Mouse (Mus musculus): ENCODE results near the gene Aatk. TPM values are rescaled to one million over a fixed set of nuclear protein-coding genes. Genes with fewer than 3 reads are reported as not detected.
A peak's percentile ranks its signal among the peaks of the same experiment; 100 is the strongest.

Aatk gene
- total RNA-seq, 1 experiment: 1.2 TPM

GRCm38 (mm10) chr11:120045839-120046552 lies 971 bp downstream of the Aatk start:
- no peak for DNase-seq (ENCODE audit: low read depth, low spot score)
- Histone ChIP-seq H3K9me3 (ENCODE audit: control insufficient read depth, insufficient read depth, low read depth, low read length) (no peaks in the 10 kb centered on the region), H3K4me3 (ENCODE audit: insufficient read depth in 1 of 2, low read depth in 1 of 2, low read length in 2 of 2, poor library complexity in 1 of 2, severe bottlenecking in 1 of 2) (peak overlapping the region; percentile 61 to 76; a peak in 2 of 4 replicates), H3K4me1 (ENCODE audit: control insufficient read depth in 2 of 2, insufficient read depth in 2 of 2, low read length in 2 of 2, poor library complexity in 1 of 2) (peaks cover 1 to 11% of the 10 kb centered on the region in 2 experiments; a peak in 2 of 4 replicates), H3K27ac (ENCODE audit: insufficient read depth, low read depth, low read length, poor library complexity, severe bottlenecking) (no peak overlapping the region), H3K36me3 (ENCODE audit: control insufficient read depth, insufficient read depth, low read length, poor library complexity, severe bottlenecking) (no peaks in the 10 kb centered on the region), H3K9ac (ENCODE audit: insufficient read depth, low read depth, low read length, poor library complexity, severe bottlenecking) (no peak overlapping the region)
- in situ Hi-C loops (cut with MboI; ENCODE audit: low sequenced_read_pairs in 2 of 2, unreplicated experiment in 2 of 2): no loop called here
- TF ChIP-seq CHD2 (IDR thresholded peaks at IDR 0.05; ENCODE audit: low read depth, low read length): no peak
- no peak for TF ChIP-seq ZC3H11A (IDR thresholded peaks at IDR 0.05; ENCODE audit: borderline replicate concordance, low read depth, low read length)
- TF ChIP-seq ZNF384 (IDR thresholded peaks at IDR 0.05; ENCODE audit: low read depth, low read length): no peak
- no peak for TF ChIP-seq MAFK (IDR thresholded peaks at IDR 0.05; ENCODE audit: insufficient read depth, low read depth, low read length)
- TF ChIP-seq HCFC1 (IDR thresholded peaks at IDR 0.05; ENCODE audit: borderline replicate concordance, insufficient read depth, low read length): no peak

- H3K27ac ChIP-seq (ENCODE audit: insufficient read depth, low read depth, low read length, poor library complexity, severe bottlenecking): no peak overlapping the region
- TF ChIP-seq MAFK (IDR thresholded peaks at IDR 0.05; ENCODE audit: insufficient read depth, low read depth, low read length) (no peak), CHD2 (IDR thresholded peaks at IDR 0.05; ENCODE audit: low read depth, low read length) (no peak), ZC3H11A (IDR thresholded peaks at IDR 0.05; ENCODE audit: borderline replicate concordance, low read depth, low read length) (no peak), HCFC1 (IDR thresholded peaks at IDR 0.05; ENCODE audit: borderline replicate concordance, insufficient read depth, low read length) (no peak), ZNF384 (IDR thresholded peaks at IDR 0.05; ENCODE audit: low read depth, low read length) (no peak)
- no peaks in the 10 kb centered on the region for H3K36me3 ChIP-seq (ENCODE audit: control insufficient read depth, insufficient read depth, low read length, poor library complexity, severe bottlenecking)
- in situ Hi-C loops (cut with MboI; ENCODE audit: low sequenced_read_pairs in 2 of 2, unreplicated experiment in 2 of 2): no loop called here
- H3K4me3 ChIP-seq (ENCODE audit: insufficient read depth in 1 of 2, low read depth in 1 of 2, low read length in 2 of 2, poor library complexity in 1 of 2, severe bottlenecking in 1 of 2): no peak overlapping the region
- no peak for DNase-seq (ENCODE audit: low read depth, low spot score)
- H3K4me1 ChIP-seq (ENCODE audit: control insufficient read depth in 2 of 2, insufficient read depth in 2 of 2, low read length in 2 of 2, poor library complexity in 1 of 2): peaks cover 1 to 9% of the 10 kb centered on the region in 2 experiments; a peak in 2 of 4 replicates
- H3K9ac ChIP-seq (ENCODE audit: insufficient read depth, low read depth, low read length, poor library complexity, severe bottlenecking): no peak overlapping the region
- no peaks in the 10 kb centered on the region for H3K9me3 ChIP-seq (ENCODE audit: control insufficient read depth, insufficient read depth, low read depth, low read length)
Measured at GRCm38 (mm10) chr11:120045341-120045740, 1.6 kb downstream of the Aatk start.

- DNase-seq (ENCODE audit: low read depth, low spot score): no peak
- Histone ChIP-seq H3K9me3 (ENCODE audit: control insufficient read depth, insufficient read depth, low read depth, low read length) (no peaks in the 10 kb centered on the region), H3K4me1 (ENCODE audit: control insufficient read depth in 2 of 2, insufficient read depth in 2 of 2, low read length in 2 of 2, poor library complexity in 1 of 2) (peaks cover 0 to 2% of the 10 kb centered on the region in 2 experiments; a peak in 1 of 4 replicates), H3K36me3 (ENCODE audit: control insufficient read depth, insufficient read depth, low read length, poor library complexity, severe bottlenecking) (no peaks in the 10 kb centered on the region), H3K4me3 (ENCODE audit: insufficient read depth in 1 of 2, low read depth in 1 of 2, low read length in 2 of 2, poor library complexity in 1 of 2, severe bottlenecking in 1 of 2) (no peak overlapping the region), H3K27ac (ENCODE audit: insufficient read depth, low read depth, low read length, poor library complexity, severe bottlenecking) (no peak overlapping the region), H3K9ac (ENCODE audit: insufficient read depth, low read depth, low read length, poor library complexity, severe bottlenecking) (no peak overlapping the region)
- in situ Hi-C loops (cut with MboI; ENCODE audit: low sequenced_read_pairs in 2 of 2, unreplicated experiment in 2 of 2): no loop called here
- TF ChIP-seq CHD2 (IDR thresholded peaks at IDR 0.05; ENCODE audit: low read depth, low read length) (no peak), ZNF384 (IDR thresholded peaks at IDR 0.05; ENCODE audit: low read depth, low read length) (no peak), ZC3H11A (IDR thresholded peaks at IDR 0.05; ENCODE audit: borderline replicate concordance, low read depth, low read length) (no peak), MAFK (IDR thresholded peaks at IDR 0.05; ENCODE audit: insufficient read depth, low read depth, low read length) (no peak), HCFC1 (IDR thresholded peaks at IDR 0.05; ENCODE audit: borderline replicate concordance, insufficient read depth, low read length) (no peak)
Measured at GRCm38 (mm10) chr11:120042141-120042838, 4.7 kb downstream of the Aatk start.

GRCm38 (mm10) chr11:120041191-120042123 lies 5.5 kb downstream of the Aatk start:
- no peaks in the 10 kb centered on the region; a peak in 1 of 4 replicates for H3K4me1 ChIP-seq (ENCODE audit: control insufficient read depth in 2 of 2, insufficient read depth in 2 of 2, low read length in 2 of 2, poor library complexity in 1 of 2)
- no peak overlapping the region for H3K27ac ChIP-seq (ENCODE audit: insufficient read depth, low read depth, low read length, poor library complexity, severe bottlenecking)
- H3K9me3 ChIP-seq (ENCODE audit: control insufficient read depth, insufficient read depth, low read depth, low read length): no peaks in the 10 kb centered on the region
- DNase-seq (ENCODE audit: low read depth, low spot score): no peak
- in situ Hi-C loops (cut with MboI; ENCODE audit: low sequenced_read_pairs in 2 of 2, unreplicated experiment in 2 of 2): no loop called here
- H3K4me3 ChIP-seq (ENCODE audit: insufficient read depth in 1 of 2, low read depth in 1 of 2, low read length in 2 of 2, poor library complexity in 1 of 2, severe bottlenecking in 1 of 2): no peak overlapping the region
- H3K36me3 ChIP-seq (ENCODE audit: control insufficient read depth, insufficient read depth, low read length, poor library complexity, severe bottlenecking): no peaks in the 10 kb centered on the region
- TF ChIP-seq ZNF384 (IDR thresholded peaks at IDR 0.05; ENCODE audit: low read depth, low read length): no peak
- TF ChIP-seq ZC3H11A (IDR thresholded peaks at IDR 0.05; ENCODE audit: borderline replicate concordance, low read depth, low read length): no peak
- no peak for TF ChIP-seq MAFK (IDR thresholded peaks at IDR 0.05; ENCODE audit: insufficient read depth, low read depth, low read length)
- TF ChIP-seq HCFC1 (IDR thresholded peaks at IDR 0.05; ENCODE audit: borderline replicate concordance, insufficient read depth, low read length): no peak
- TF ChIP-seq CHD2 (IDR thresholded peaks at IDR 0.05; ENCODE audit: low read depth, low read length): no peak
- no peak overlapping the region for H3K9ac ChIP-seq (ENCODE audit: insufficient read depth, low read depth, low read length, poor library complexity, severe bottlenecking)

All from ES-E14 (cell line).